Mouse (Mus musculus) liver, postnatal 0 days (tissue): ENCODE measurements at regions not wholly inside any gene's neighbourhood (a gene's known extent, or its start where the extent isn't known, plus 50 kb on each side); places are given as distances from the start of the nearest gene placed in this dataset.
A peak's percentile ranks its signal among the peaks of the same experiment; 100 is the strongest.

ENCODE experiments used
- ATAC-seq: fragments of 200-750 bp; cut with Nextera tagmentation; 2 replicates; pipeline ENCODE4 v1.8.0; 2017; ENCODE audit warnings: mild to moderate bottlenecking, moderate library complexity
- DNase-seq: peaks from one replicate; pipeline ENCODE4 v3.0.0-alpha.2; 2016
- H3K27ac ChIP-seq: fragments of 300-500 bp; sonication (generic); 2 replicates; pipeline ENCODE4 v1.5.1; 2014; ENCODE audit warnings: antibody characterized with exemption, moderate library complexity, mild to moderate bottlenecking, low read depth
- H3K27me3 ChIP-seq: fragments of 300-500 bp; sonication (generic); 2 replicates; pipeline ENCODE4 v1.6.1; 2014; ENCODE audit warnings: low read length, control low read depth, mixed read lengths; ENCODE audit not compliant: insufficient read depth
- H3K36me3 ChIP-seq: fragments of 300-500 bp; sonication (generic); replicated peaks from 2 replicates; pipeline ENCODE4 v1.6.1; 2014; ENCODE audit warnings: mild to moderate bottlenecking, control low read depth, low read length, moderate library complexity, mixed read lengths; ENCODE audit not compliant: insufficient read depth
- H3K4me1 ChIP-seq: fragments of 300-500 bp; sonication (generic); 2 replicates; pipeline ENCODE4 v1.6.1; 2014; ENCODE audit warnings: antibody characterized with exemption, mild to moderate bottlenecking, control low read depth; ENCODE audit not compliant: insufficient read depth
- H3K4me2 ChIP-seq: fragments of 300-500 bp; sonication (generic); 2 replicates; pipeline ENCODE4 v1.6.1; 2014; ENCODE audit warnings: low read depth, mild to moderate bottlenecking, low read length, moderate library complexity, mixed read lengths
- H3K4me3 ChIP-seq: fragments of 300-500 bp; sonication (generic); 2 replicates; pipeline ENCODE4 v1.5.1; 2014; ENCODE audit warnings: low read depth, low read length
- H3K9ac ChIP-seq: fragments of 300-500 bp; sonication (generic); replicated peaks from 2 replicates; pipeline ENCODE4 v1.6.1; 2014; ENCODE audit warnings: mild to moderate bottlenecking, moderate library complexity
- H3K9me3 ChIP-seq: fragments of 300-500 bp; sonication (generic); 2 replicates; pipeline ENCODE4 v1.6.1; 2016; ENCODE audit warnings: mild to moderate bottlenecking, control low read depth, low read length, mixed read lengths
- CTCF ChIP-seq: sonication (generic); IDR thresholded peaks from 2 replicates; pipeline ENCODE4 v1.5.1; 2016; ENCODE audit warnings: antibody characterized with exemption, low read depth
- EP300 ChIP-seq: IDR thresholded peaks from 2 replicates; pipeline ENCODE4 v1.6.1; 2016; ENCODE audit warnings: antibody characterized with exemption, low read depth, mild to moderate bottlenecking
- WGBS: fragments of 180-500 bp; shearing (Covaris S2); extraction: QIAGEN DNeasy Blood & Tissue Kit; methylation state at CpG from one replicate; pipeline ENCODE4 v1.1.7; 2014; ENCODE audit not compliant: insufficient replicate concordance; 5-methylcytosine and 5-hydroxymethylcytosine counted together

DNA sequence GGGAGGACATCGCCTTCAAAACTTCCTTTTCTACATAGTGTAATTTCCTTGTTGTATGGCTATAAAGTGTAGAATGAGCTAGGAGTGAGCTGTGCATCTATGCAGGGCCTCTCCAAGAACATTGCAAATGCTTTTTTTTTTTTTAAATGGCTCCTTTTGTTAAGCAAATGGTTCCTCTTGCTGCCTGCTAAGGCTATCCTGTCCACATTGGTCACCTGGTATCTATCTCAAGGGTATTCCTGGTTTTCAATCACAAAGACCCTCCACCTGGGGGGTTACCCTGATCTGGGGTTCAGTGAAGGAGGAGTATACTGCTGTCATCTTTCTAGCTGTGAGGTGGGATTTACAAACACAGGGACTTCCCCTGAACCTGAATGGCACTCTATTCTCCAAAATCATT, 112.9 kb upstream of the Sall1 start:
- TF ChIP-seq EP300: no peak
- TF ChIP-seq CTCF: no peak
- H3K4me3 ChIP-seq: no peak overlapping the region

DNA sequence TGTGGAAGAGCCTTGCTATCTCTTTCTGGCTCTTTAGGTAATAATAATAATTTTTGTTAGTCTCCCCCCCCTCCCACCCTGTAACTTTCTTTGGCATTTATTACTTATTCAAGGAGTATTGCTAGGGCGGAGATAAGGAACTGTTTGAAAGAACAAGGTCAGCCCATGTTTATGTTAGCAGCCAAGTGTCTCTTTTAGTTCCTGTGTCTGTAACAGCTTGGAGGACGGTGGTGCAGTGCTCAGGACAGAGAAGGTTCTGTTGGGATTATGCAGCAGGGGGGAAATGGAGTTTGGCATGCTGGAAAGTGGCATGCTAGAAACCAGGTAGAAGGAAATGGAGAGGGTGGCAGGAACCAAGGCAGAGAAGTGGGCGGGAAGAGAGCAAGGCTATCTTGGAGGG, 109.6 kb upstream of the Sall1 start:
- ATAC-seq (no peak), DNase-seq (no peak)
- Histone ChIP-seq H3K27ac (no peak overlapping the region), H3K27me3 (no peaks in the 10 kb centered on the region), H3K9me3 (no peaks in the 10 kb centered on the region), H3K4me1 (no peaks in the 10 kb centered on the region), H3K4me2 (no peak overlapping the region), H3K36me3 (no peaks in the 10 kb centered on the region), H3K9ac (no peak overlapping the region), H3K4me3 (no peak overlapping the region)
- TF ChIP-seq CTCF (no peak), EP300 (no peak)
- 63% methylated on average over 3 of the region's 3 CpGs for WGBS

More for the DNA sequence above, 112.9 kb upstream of the Sall1 start:
- Histone ChIP-seq H3K36me3 (no peaks in the 10 kb centered on the region), H3K27ac (no peak overlapping the region), H3K4me1 (no peaks in the 10 kb centered on the region), H3K9me3 (no peaks in the 10 kb centered on the region), H3K27me3 (no peaks in the 10 kb centered on the region), H3K4me2 (no peak overlapping the region), H3K9ac (no peak overlapping the region)
- DNase-seq (no peak), ATAC-seq (no peak)
- WGBS: 81% methylated on average over 1 of the region's 1 CpGs

DNA sequence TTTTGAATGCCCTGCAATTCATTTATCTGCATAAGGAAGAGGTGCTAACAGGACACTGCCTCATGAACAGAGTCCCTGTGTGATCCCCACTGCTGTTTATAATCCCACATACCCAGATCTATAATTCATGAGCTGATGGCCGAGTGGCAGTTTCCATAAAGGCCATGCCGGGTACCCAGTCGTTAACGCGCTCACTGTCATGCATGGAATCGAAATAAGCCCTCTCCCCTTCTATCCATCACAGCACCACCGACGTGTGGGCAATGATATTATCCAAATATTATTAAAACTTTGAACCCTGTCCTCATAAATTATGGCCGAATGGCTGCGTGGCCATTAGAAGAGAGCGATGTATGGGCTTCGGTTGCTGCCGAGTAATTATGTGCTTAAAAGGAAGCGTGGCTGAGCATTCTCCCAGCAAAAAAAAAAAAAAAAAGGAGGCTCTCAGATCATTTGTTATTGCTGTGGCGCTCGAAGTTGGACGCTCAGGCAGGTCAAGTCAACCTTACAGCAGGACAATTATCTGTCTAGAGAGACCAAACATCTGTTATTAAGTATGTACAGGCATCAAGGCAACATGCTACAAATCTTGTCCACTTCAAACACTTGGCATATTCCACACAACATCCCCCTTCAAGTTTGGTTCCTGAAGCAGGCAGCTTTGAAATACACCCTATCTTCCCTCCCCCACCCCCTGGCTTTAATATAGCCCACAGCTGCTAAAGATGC, 109.1 kb upstream of the Sall1 start:
- Histone ChIP-seq H3K4me2 (no peak overlapping the region), H3K36me3 (no peaks in the 10 kb centered on the region), H3K4me1 (no peaks in the 10 kb centered on the region), H3K27ac (no peak overlapping the region), H3K4me3 (no peak overlapping the region), H3K9ac (no peak overlapping the region), H3K9me3 (no peaks in the 10 kb centered on the region), H3K27me3 (no peaks in the 10 kb centered on the region)
- 75% methylated on average over 17 of the region's 17 CpGs for WGBS
- DNase-seq: no peak
- no peak for TF ChIP-seq EP300
- no peak for ATAC-seq

DNA sequence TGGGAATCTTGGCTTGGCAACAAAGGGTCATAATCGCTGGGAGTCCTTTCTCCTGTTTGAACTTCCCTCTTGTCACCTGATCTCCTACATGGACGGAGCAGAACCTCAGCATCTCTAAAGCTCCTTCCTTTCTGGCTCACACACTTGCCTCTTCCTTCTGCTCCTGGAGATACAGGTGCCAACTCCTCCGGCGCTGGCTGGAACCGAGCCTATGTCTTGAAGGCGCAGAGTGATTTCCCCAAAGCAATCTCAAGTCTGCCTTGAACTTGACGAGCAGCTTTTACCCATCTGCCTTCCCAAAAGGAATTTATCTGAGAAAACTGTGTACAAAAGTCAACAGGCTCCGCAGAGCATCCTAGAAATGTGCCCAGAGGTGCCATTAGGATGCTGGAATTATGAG, 108.4 kb upstream of the Sall1 start:
- Histone ChIP-seq H3K9ac (no peak overlapping the region), H3K9me3 (no peaks in the 10 kb centered on the region), H3K27me3 (no peaks in the 10 kb centered on the region), H3K4me1 (no peaks in the 10 kb centered on the region), H3K36me3 (no peaks in the 10 kb centered on the region), H3K4me3 (no peak overlapping the region), H3K4me2 (no peak overlapping the region), H3K27ac (no peak overlapping the region)
- TF ChIP-seq CTCF: no peak
- TF ChIP-seq EP300: no peak
- no peak for DNase-seq
- no peak for ATAC-seq
- 61% methylated on average over 8 of the region's 8 CpGs for WGBS

DNA sequence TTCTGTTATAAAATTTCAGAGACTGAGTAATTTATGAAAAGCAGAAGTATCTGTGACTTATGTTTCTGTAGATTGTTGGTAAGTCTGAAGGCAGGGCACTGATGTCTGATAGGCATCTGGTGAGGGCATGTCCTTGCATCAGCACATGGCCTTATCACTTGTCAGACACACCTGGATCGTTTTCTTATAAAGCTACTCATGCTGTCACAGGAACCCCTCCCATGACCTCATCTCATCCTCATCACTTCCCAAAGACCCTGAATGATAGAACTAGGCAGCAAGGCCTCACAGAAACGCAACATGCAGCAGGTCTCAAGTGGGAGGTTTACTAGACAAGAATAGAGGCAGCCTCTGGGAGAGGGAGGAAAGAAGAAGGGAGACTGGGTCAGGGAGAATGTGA, 107.0 kb upstream of the Sall1 start:
- Histone ChIP-seq H3K4me1 (no peaks in the 10 kb centered on the region), H3K27me3 (no peaks in the 10 kb centered on the region), H3K27ac (no peak overlapping the region), H3K9ac (no peak overlapping the region), H3K4me3 (no peak overlapping the region), H3K9me3 (no peaks in the 10 kb centered on the region), H3K36me3 (no peaks in the 10 kb centered on the region), H3K4me2 (no peak overlapping the region)
- WGBS: 61% methylated on average over 2 of the region's 2 CpGs
- TF ChIP-seq EP300: no peak
- ATAC-seq: no peak
- DNase-seq: no peak

DNA sequence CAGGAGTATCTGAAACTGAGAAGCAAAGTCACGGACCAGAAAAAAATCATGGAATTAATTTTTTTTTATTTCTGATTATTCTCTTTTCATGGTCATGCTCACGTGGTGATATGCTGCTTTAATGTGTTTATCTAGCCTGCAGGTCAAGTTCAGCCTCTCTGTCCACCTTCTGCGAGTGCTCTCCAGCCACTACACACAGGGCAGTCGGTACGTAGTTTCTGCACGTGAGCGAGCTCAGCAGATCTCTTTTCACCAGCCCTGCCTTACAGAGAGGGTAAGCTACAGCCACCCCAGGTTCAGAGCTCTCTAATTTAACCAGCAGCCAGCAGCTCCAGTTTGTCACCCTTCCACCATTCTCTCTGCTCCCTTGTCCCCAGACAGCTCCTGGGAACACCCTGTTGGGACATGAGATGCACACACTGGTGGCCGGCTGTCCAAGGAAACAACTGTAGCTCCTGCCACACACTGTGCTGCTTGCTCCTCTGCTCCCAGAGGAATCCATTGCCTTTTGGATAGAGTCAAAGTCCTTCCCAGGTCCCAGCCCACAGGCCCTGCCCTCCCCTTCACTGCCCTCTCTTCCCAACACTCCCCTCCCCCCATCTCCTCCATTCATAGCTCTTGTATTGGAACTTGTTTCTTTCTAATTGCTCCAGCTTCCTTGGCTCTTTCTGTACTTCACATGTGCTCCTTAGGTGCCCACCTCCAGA, 97.7 kb upstream of the Sall1 start:
- H3K4me3 ChIP-seq: no peak overlapping the region
- no peak overlapping the region for H3K27ac ChIP-seq
- H3K9me3 ChIP-seq: no peaks in the 10 kb centered on the region
- TF ChIP-seq EP300 (no peak), CTCF (no peak)
- H3K4me2 ChIP-seq: no peak overlapping the region
- 57% methylated on average over 8 of the region's 8 CpGs for WGBS
- ATAC-seq (peak; percentile 89), DNase-seq (peak; percentile 19)
- H3K27me3 ChIP-seq: no peaks in the 10 kb centered on the region
- 0 out of 2 replicates have a peak, but pooled peaks cover 3% of the 10 kb centered on the region for H3K4me1 ChIP-seq
- H3K36me3 ChIP-seq: no peaks in the 10 kb centered on the region
- no peak overlapping the region for H3K9ac ChIP-seq
